Mouse (Mus musculus): Measurements from ENCODE around the gene Retreg3. TPM values are rescaled to one million over a fixed set of nuclear protein-coding genes. Genes with fewer than 3 reads are reported as not detected.

Retreg3 gene
- polyA plus RNA-seq, 1 experiment from 2014 or later, result 12.2 TPM

DNA sequence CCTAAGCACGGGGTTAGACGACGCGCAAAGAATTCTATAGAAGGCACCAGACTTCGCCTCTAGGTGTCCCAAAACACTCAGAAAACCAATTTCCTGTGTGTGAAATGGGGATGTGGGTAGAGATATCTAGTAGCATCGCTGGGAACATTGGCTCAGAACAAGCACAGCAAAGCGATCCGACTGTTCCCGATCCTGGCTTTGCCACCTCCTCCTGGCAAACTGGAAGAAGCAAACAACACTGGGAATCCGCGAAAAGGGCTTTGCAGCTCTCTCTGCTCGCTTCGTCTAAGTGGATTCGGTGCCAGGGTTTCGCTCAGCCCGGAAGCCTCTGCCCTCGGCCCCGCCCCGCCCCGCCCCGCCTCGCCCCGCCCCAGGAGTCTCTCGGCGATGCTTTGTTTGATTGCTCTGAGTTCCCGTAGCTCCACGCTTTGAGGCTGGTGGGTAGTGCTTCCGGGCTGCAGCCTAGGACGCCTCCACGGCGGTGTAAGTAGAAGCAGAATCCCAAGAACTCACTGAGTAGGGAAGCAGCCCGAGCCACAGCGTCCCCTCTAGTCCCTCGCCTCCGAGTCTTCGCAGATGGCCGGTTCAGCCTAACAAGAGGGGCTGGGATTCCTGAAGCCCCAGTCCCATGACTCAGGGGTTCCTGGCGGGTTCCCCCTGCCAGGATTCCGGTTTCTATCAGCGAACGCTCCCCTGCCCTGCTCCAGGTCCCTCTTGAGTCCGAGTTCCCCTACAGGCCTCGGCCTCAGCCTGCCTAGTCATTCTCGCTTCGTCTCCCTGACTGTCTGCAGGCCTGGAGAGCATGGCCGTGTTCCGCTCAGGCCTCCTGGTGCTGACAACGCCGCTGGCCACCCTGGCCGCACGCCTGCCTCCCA lies 37.2 kb downstream of the Retreg3 start, which contains the start of gene Coasy:
TSS of gene Coasy (plus strand) at position 358 of the 875 bp plus-strand sequence.
- peak within 1 kb of the TSS; percentile 64 for H3K4me3 ChIP-seq (ENCODE audit: low read depth, low read length)
- peaks cover 37% of the 10 kb centered on the region for H3K27me3 ChIP-seq (replicated peaks; ENCODE audit: control insufficient read depth, insufficient read depth, low read length)
- peak; percentile 94 for DNase-seq (ENCODE audit: low spot score)
- no peaks in the 10 kb centered on the region for H3K9me3 ChIP-seq (ENCODE audit: control insufficient read depth, low read length)
- ATAC-seq (replicated peaks; ENCODE audit: low FRiP score), result peak; percentile 88
- peaks cover 2% of the 10 kb centered on the region for H3K36me3 ChIP-seq (ENCODE audit: control insufficient read depth, insufficient read depth, low read length)
- peaks cover 29% of the 10 kb centered on the region for H3K4me1 ChIP-seq (replicated peaks; ENCODE audit: control insufficient read depth, insufficient read depth, low read length)
- H3K27ac ChIP-seq (ENCODE audit: low read depth, low read length), result peak within 1 kb of the TSS; percentile 62
- H3K9ac ChIP-seq (ENCODE audit: low read depth, low read length), result peak within 1 kb of the TSS; percentile 71
- WGBS, result under 1% methylated on average over 51 of the region's 51 CpGs
- H3K4me2 ChIP-seq, result peak within 1 kb of the TSS; percentile 74

DNA sequence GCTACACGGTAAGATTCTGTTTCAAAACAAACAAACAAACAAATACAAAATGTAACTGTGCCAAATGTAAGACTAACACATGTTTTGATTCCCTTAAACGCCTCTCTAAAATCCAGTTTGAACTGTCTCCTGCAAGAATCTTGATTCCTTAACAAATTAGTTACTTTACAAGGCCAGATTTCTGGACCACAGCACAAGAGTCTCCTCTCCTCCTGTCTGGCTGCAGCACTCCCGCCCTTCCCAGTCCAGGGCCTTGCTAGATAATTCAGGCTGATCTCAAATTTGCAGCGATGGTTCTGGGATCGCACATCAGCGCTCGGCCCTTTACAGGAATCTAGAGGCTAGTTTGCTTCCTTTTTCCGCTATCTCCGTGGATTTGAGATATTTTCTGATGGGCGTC lies 38.0 kb downstream of the Retreg3 start:
- H3K4me3 ChIP-seq (ENCODE audit: low read depth, low read length), result peak overlapping the region; percentile 64
- peaks cover 2% of the 10 kb centered on the region; the same call in 1 of the 2 replicates for H3K36me3 ChIP-seq (ENCODE audit: control insufficient read depth, insufficient read depth, low read length)
- no peaks in the 10 kb centered on the region for H3K9me3 ChIP-seq (ENCODE audit: control insufficient read depth, low read length)
- H3K9ac ChIP-seq (ENCODE audit: low read depth, low read length), result peak overlapping the region; percentile 58
- peaks cover 45% of the 10 kb centered on the region for H3K27me3 ChIP-seq (replicated peaks; ENCODE audit: control insufficient read depth, insufficient read depth, low read length)
- H3K4me1 ChIP-seq (replicated peaks; ENCODE audit: control insufficient read depth, insufficient read depth, low read length), result peaks cover 26% of the 10 kb centered on the region
- DNase-seq (ENCODE audit: low spot score) (no peak), ATAC-seq (replicated peaks; ENCODE audit: low FRiP score) (no peak)
- 10% methylated on average over 10 of the region's 10 CpGs for whole genome bisulfite sequencing
- peak overlapping the region; percentile 26; the same call in 1 of the 2 replicates for H3K27ac ChIP-seq (ENCODE audit: low read depth, low read length)
- peak overlapping the region; percentile 74 for H3K4me2 ChIP-seq

DNA sequence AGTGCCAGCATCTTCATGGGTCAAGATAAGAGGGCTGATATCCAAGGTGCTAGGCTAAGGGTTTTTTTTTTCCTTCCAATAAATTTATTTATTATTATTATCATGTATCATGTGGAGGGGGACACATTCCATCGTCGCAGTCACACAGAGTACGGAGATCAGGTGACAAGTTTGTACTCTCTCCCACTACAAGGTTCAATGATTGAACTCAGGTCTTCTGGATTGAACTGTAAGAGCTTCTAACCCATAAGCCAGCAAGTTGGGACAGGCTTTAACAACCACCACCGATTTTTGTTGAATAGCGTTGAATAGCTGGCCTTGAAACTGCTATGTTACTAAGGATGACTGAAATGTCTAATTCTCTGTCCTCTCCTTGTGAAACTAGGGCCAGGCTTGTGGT lies 39.3 kb downstream of the Retreg3 start:
- Histone ChIP-seq H3K36me3 (ENCODE audit: control insufficient read depth, insufficient read depth, low read length) (peaks cover 2% of the 10 kb centered on the region; the same call in 1 of the 2 replicates), H3K27ac (ENCODE audit: low read depth, low read length) (no peak overlapping the region), H3K4me1 (replicated peaks; ENCODE audit: control insufficient read depth, insufficient read depth, low read length) (peaks cover 17% of the 10 kb centered on the region), H3K27me3 (replicated peaks; ENCODE audit: control insufficient read depth, insufficient read depth, low read length) (peaks cover 46% of the 10 kb centered on the region), H3K9ac (ENCODE audit: low read depth, low read length) (no peak overlapping the region), H3K4me3 (ENCODE audit: low read depth, low read length) (no peak overlapping the region), H3K9me3 (ENCODE audit: control insufficient read depth, low read length) (no peaks in the 10 kb centered on the region), H3K4me2 (no peak overlapping the region)
- 76% methylated on average over 5 of the region's 5 CpGs for WGBS
- DNase-seq (ENCODE audit: low spot score) (no peak), ATAC-seq (replicated peaks; ENCODE audit: low FRiP score) (no peak)

DNA sequence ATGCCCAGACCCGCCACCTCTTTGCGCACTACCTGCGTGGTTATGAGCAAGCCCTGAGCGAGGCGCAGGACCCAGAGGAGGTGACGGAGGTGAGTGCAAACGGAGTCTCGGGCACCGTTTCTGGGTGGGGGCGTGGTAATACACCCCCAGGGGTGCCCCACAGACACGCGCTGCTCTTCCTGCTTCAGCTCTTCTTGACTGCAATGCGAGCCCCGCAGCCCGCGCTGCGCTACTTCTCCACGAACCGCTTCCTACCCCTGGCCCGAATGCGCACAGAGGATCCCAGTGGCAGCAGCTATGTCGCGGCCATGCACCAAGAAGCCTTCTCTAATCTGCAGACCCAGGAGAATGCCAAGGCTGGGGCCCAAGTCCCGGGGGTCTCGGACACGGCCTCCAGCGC lies 39.9 kb downstream of the Retreg3 start:
- Histone ChIP-seq H3K9me3 (ENCODE audit: control insufficient read depth, low read length) (no peaks in the 10 kb centered on the region), H3K4me1 (replicated peaks; ENCODE audit: control insufficient read depth, insufficient read depth, low read length) (peaks cover 14% of the 10 kb centered on the region), H3K36me3 (ENCODE audit: control insufficient read depth, insufficient read depth, low read length) (no peaks in the 10 kb centered on the region; the same call in 1 of the 2 replicates), H3K4me2 (peak overlapping the region; percentile 48), H3K9ac (ENCODE audit: low read depth, low read length) (no peak overlapping the region), H3K4me3 (ENCODE audit: low read depth, low read length) (peak overlapping the region; percentile 28), H3K27me3 (replicated peaks; ENCODE audit: control insufficient read depth, insufficient read depth, low read length) (peaks cover 46% of the 10 kb centered on the region), H3K27ac (ENCODE audit: low read depth, low read length) (no peak overlapping the region)
- ATAC-seq (replicated peaks; ENCODE audit: low FRiP score), result no peak
- no peak for DNase-seq (ENCODE audit: low spot score)
- WGBS, result 5% methylated on average over 27 of the region's 27 CpGs

DNA sequence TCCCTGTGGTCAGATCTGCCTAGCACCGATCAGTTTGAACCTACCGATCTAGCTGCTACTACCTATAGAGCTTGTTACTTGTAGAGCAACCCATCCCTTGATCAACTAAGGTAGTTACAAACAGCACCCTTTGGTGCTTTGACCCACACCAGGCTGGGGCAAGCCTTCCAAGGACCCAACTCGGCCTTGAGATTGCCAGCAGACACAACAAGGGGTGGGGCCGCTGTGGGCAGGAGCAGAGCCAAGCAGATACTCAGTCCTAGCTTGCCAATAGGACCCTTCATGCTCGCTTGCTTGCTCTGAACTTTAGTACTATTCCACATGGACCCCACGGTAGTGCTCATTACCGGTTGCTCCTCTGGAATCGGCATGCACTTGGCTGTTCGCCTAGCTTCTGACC lies 41.6 kb downstream of the Retreg3 start, which contains the start of gene Hsd17b1:
TSS of gene Hsd17b1 (plus strand) at position 291 of the 400 bp plus-strand sequence.
- Histone ChIP-seq H3K4me3 (ENCODE audit: low read depth, low read length) (no peak within 1 kb of the TSS), H3K4me2 (peak within 1 kb of the TSS; percentile 48; the same call in 1 of the 2 replicates), H3K9me3 (ENCODE audit: control insufficient read depth, low read length) (no peaks in the 10 kb centered on the region), H3K27me3 (replicated peaks; ENCODE audit: control insufficient read depth, insufficient read depth, low read length) (peaks cover 46% of the 10 kb centered on the region), H3K4me1 (replicated peaks; ENCODE audit: control insufficient read depth, insufficient read depth, low read length) (peaks cover 5% of the 10 kb centered on the region), H3K36me3 (ENCODE audit: control insufficient read depth, insufficient read depth, low read length) (no peaks in the 10 kb centered on the region), H3K27ac (ENCODE audit: low read depth, low read length) (no peak within 1 kb of the TSS), H3K9ac (ENCODE audit: low read depth, low read length) (no peak within 1 kb of the TSS)
- ATAC-seq (replicated peaks; ENCODE audit: low FRiP score), result no peak
- no peak for DNase-seq (ENCODE audit: low spot score)
- 76% methylated on average over 9 of the region's 9 CpGs for WGBS

DNA sequence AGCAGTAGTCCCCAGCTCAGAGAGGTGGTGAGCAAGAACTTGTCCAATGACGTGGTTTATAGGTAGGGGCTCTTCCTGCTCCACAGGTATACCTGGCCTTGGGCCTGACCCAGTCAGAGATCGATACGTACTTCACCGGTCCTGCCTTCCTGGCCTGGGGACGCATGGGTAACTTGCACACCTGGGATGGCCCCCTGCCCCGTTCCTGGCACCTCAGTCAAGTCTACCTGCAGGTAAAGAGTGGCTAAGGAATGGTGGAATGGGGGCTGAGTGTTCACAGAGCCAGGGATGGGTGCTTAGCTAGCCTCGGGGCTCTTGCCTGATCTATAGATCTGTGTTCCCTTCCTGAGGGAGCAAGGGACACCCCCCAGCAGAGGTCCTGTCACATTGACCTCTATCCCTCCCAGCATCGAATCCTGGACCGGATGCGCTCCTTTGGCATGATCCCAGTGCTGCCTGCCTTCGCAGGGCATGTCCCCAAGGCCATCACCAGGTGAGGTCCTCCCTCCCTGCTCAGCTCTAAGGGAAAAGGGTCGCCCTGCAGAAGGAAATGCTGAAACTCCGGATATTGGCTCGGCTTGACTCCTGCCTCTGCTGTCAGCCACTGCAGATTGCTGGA lies 47.8 kb downstream of the Retreg3 start:
- Histone ChIP-seq H3K36me3 (ENCODE audit: control insufficient read depth, insufficient read depth, low read length) (no peaks in the 10 kb centered on the region), H3K9me3 (ENCODE audit: control insufficient read depth, low read length) (no peaks in the 10 kb centered on the region), H3K27ac (ENCODE audit: low read depth, low read length) (no peak overlapping the region), H3K9ac (ENCODE audit: low read depth, low read length) (no peak overlapping the region), H3K4me3 (ENCODE audit: low read depth, low read length) (no peak overlapping the region), H3K4me1 (replicated peaks; ENCODE audit: control insufficient read depth, insufficient read depth, low read length) (peaks cover 5% of the 10 kb centered on the region), H3K4me2 (no peak overlapping the region), H3K27me3 (replicated peaks; ENCODE audit: control insufficient read depth, insufficient read depth, low read length) (peaks cover 17% of the 10 kb centered on the region)
- DNase-seq (ENCODE audit: low spot score) (no peak), ATAC-seq (replicated peaks; ENCODE audit: low FRiP score) (no peak)
- 65% methylated on average over 14 of the region's 14 CpGs for WGBS

DNA sequence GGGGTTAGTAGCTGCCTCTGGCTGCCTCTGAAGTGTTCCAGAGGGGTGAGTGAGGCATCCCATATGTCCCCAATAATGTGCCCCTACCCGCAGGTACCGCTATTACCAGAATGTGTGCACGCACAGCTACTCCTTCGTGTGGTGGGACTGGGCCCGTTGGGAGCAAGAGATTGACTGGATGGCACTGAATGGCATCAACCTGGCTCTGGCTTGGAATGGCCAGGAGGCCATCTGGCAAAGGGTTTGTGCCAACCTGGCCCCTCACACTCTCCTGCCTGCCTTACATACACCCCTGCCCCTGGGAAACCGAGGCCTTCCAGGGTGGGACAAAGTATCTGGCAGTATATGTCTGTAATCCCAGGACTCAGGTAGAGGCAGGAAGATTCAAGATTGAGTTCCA lies 48.7 kb downstream of the Retreg3 start:
- DNase-seq (ENCODE audit: low spot score) (no peak), ATAC-seq (replicated peaks; ENCODE audit: low FRiP score) (no peak)
- H3K4me2 ChIP-seq, result peak overlapping the region; percentile 100; the same call in 1 of the 2 replicates
- H3K4me1 ChIP-seq (replicated peaks; ENCODE audit: control insufficient read depth, insufficient read depth, low read length), result peaks cover 12% of the 10 kb centered on the region
- H3K9ac ChIP-seq (ENCODE audit: low read depth, low read length), result no peak overlapping the region
- 73% methylated on average over 6 of the region's 6 CpGs for WGBS
- H3K27me3 ChIP-seq (replicated peaks; ENCODE audit: control insufficient read depth, insufficient read depth, low read length), result peaks cover 13% of the 10 kb centered on the region
- no peaks in the 10 kb centered on the region for H3K9me3 ChIP-seq (ENCODE audit: control insufficient read depth, low read length)
- no peaks in the 10 kb centered on the region for H3K36me3 ChIP-seq (ENCODE audit: control insufficient read depth, insufficient read depth, low read length)
- H3K27ac ChIP-seq (ENCODE audit: low read depth, low read length), result no peak overlapping the region
- H3K4me3 ChIP-seq (ENCODE audit: low read depth, low read length), result peak overlapping the region; percentile 82; the same call in 1 of the 2 replicates

DNA sequence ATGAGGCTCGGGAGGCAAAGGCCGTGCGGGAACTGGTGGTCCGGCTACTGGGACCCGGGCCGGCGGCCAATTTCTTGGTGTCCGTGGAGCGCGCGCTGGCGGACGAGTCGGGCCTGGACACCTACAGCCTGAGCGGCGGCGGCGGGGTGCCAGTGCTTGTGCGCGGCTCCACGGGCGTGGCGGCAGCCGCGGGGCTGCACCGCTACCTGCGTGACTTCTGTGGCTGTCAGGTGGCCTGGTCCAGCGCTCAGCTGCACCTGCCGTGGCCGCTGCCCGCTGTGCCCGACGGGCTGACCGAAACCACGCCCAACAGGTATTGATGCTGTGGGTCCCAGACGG lies 49.5 kb downstream of the Retreg3 start:
- no peaks in the 10 kb centered on the region for H3K9me3 ChIP-seq (ENCODE audit: control insufficient read depth, low read length)
- peak overlapping the region; percentile 100 for H3K4me2 ChIP-seq
- DNase-seq (ENCODE audit: low spot score) (no peak), ATAC-seq (replicated peaks; ENCODE audit: low FRiP score) (peak; percentile 51)
- H3K36me3 ChIP-seq (ENCODE audit: control insufficient read depth, insufficient read depth, low read length), result no peaks in the 10 kb centered on the region
- H3K27me3 ChIP-seq (replicated peaks; ENCODE audit: control insufficient read depth, insufficient read depth, low read length), result peaks cover 13% of the 10 kb centered on the region
- H3K27ac ChIP-seq (ENCODE audit: low read depth, low read length), result peak overlapping the region; percentile 13
- H3K4me1 ChIP-seq (replicated peaks; ENCODE audit: control insufficient read depth, insufficient read depth, low read length), result peaks cover 16% of the 10 kb centered on the region
- peak overlapping the region; percentile 74 for H3K9ac ChIP-seq (ENCODE audit: low read depth, low read length)
- H3K4me3 ChIP-seq (ENCODE audit: low read depth, low read length), result peak overlapping the region; percentile 82
- under 1% methylated on average over 36 of the region's 36 CpGs for WGBS

All from liver, embryonic 11.5 days (tissue).